Mouse (Mus musculus) hindbrain, embryonic 14.5 days (tissue): ENCODE data around the gene Igfbpl1. TPM values are rescaled to one million over a fixed set of nuclear protein-coding genes. Genes with fewer than 3 reads are reported as not detected.

Experiments used
- ATAC-seq: fragments of 200-750 bp; cut with Nextera tagmentation; 2 replicates; pipeline ENCODE4 v1.8.0; 2017; ENCODE audit warnings: moderate number of reproducible peaks, mild to moderate bottlenecking, moderate TSS enrichment, moderate library complexity; ENCODE audit not compliant: low FRiP score
- DNase-seq: peaks from one replicate; pipeline ENCODE4 v3.0.0-alpha.2; 2015; ENCODE audit warnings: low spot score
- H3K27ac ChIP-seq: fragments of 300-500 bp; sonication (generic); 2 replicates; pipeline ENCODE4 v1.5.1; 2014; ENCODE audit warnings: mild to moderate bottlenecking, moderate library complexity
- H3K27me3 ChIP-seq: fragments of 300-500 bp; sonication (generic); 2 replicates; pipeline ENCODE4 v1.6.1; 2014; ENCODE audit warnings: mild to moderate bottlenecking, low read length, mixed read lengths; ENCODE audit not compliant: control insufficient read depth, insufficient read depth
- H3K36me3 ChIP-seq: fragments of 300-500 bp; sonication (generic); replicated peaks from 2 replicates; pipeline ENCODE4 v1.6.1; 2014; ENCODE audit not compliant: control insufficient read depth, insufficient read depth
- H3K4me1 ChIP-seq: fragments of 300-500 bp; sonication (generic); replicated peaks from 2 replicates; pipeline ENCODE4 v1.6.1; 2014; ENCODE audit warnings: antibody characterized with exemption, low read length, mixed read lengths; ENCODE audit not compliant: control insufficient read depth, insufficient read depth
- H3K4me2 ChIP-seq: fragments of 300-500 bp; sonication (generic); replicated peaks from 2 replicates; pipeline ENCODE4 v1.6.1; 2014; ENCODE audit warnings: mild to moderate bottlenecking, moderate library complexity
- H3K4me3 ChIP-seq: fragments of 300-500 bp; sonication (generic); replicated peaks from 2 replicates; pipeline ENCODE4 v1.5.1; 2014; ENCODE audit warnings: mild to moderate bottlenecking, low read length
- H3K9ac ChIP-seq: fragments of 300-500 bp; sonication (generic); 2 replicates; pipeline ENCODE4 v1.6.1; 2014
- H3K9me3 ChIP-seq: fragments of 300-500 bp; sonication (generic); 2 replicates; pipeline ENCODE4 v1.6.1; 2016; ENCODE audit warnings: low read length; ENCODE audit not compliant: control insufficient read depth
- WGBS: fragments of 180-500 bp; shearing (Covaris S2); extraction: QIAGEN DNeasy Blood & Tissue Kit; methylation state at CpG from one replicate; pipeline ENCODE4 v1.1.7; 2014; 5-methylcytosine and 5-hydroxymethylcytosine counted together
- polyA plus RNA-seq: library from polyadenylated mRNA; unstranded; fragments of >200 nt; fragmentation: Nextera tagmentation; extraction: Ambion mirVana; gene quantifications from 2 replicates; pipeline ENCODE4 v1.2.1, GENCODE M21; 2014

Gene Igfbpl1
- polyA plus RNA-seq, 1 experiment from 2014 or later: 60.9 TPM

GRCm38 (mm10) chr4:45824049-45824760 is 2.5 kb downstream of the Igfbpl1 start:
- no peaks in the 10 kb centered on the region for H3K9me3 ChIP-seq
- H3K4me3 ChIP-seq: peak overlapping the region; percentile 61
- peaks cover 38% of the 10 kb centered on the region for H3K4me1 ChIP-seq
- H3K27ac ChIP-seq: peak overlapping the region; percentile 92
- H3K9ac ChIP-seq: peak overlapping the region; percentile 82
- peak; percentile 58 for DNase-seq
- 7% methylated on average over 10 of the region's 10 CpGs for WGBS
- ATAC-seq: peak; percentile 44
- peaks cover 25% of the 10 kb centered on the region; the same call in 1 of the 2 replicates for H3K27me3 ChIP-seq
- H3K4me2 ChIP-seq: peak overlapping the region; percentile 72
- H3K36me3 ChIP-seq: no peaks in the 10 kb centered on the region

GRCm38 (mm10) chr4:45822781-45823575 is 3.7 kb downstream of the Igfbpl1 start:
- no peaks in the 10 kb centered on the region for H3K9me3 ChIP-seq
- peaks cover 23% of the 10 kb centered on the region; the same call in 1 of the 2 replicates for H3K27me3 ChIP-seq
- peak overlapping the region; percentile 92 for H3K27ac ChIP-seq
- DNase-seq: peak; percentile 75
- H3K4me1 ChIP-seq: peaks cover 49% of the 10 kb centered on the region
- no peaks in the 10 kb centered on the region for H3K36me3 ChIP-seq
- peak overlapping the region; percentile 72 for H3K4me2 ChIP-seq
- peak overlapping the region; percentile 61 for H3K4me3 ChIP-seq
- ATAC-seq: no peak
- H3K9ac ChIP-seq: peak overlapping the region; percentile 82
- WGBS: 9% methylated on average over 11 of the region's 11 CpGs

- WGBS: 26% methylated on average over 3 of the region's 3 CpGs
Observed at GRCm38 (mm10) chr4:45821995-45822394, 4.7 kb downstream of the Igfbpl1 start.

GRCm38 (mm10) chr4:45820074-45820830 is 6.5 kb downstream of the Igfbpl1 start:
- 41% methylated on average over 8 of the region's 8 CpGs for WGBS
- no peaks in the 10 kb centered on the region for H3K27me3 ChIP-seq
- H3K9ac ChIP-seq: peak overlapping the region; percentile 52
- no peaks in the 10 kb centered on the region for H3K36me3 ChIP-seq
- H3K4me2 ChIP-seq: peak overlapping the region; percentile 38
- peaks cover 56% of the 10 kb centered on the region for H3K4me1 ChIP-seq
- H3K27ac ChIP-seq: peak overlapping the region; percentile 94
- DNase-seq: peak; percentile 83
- no peak for ATAC-seq
- H3K9me3 ChIP-seq: no peaks in the 10 kb centered on the region
- 0 out of 2 replicates have a peak overlapping the region, but pooled peaks have one; percentile 5 for H3K4me3 ChIP-seq

More at GRCm38 (mm10) chr4:45821995-45822394, 4.7 kb downstream of the Igfbpl1 start:
- DNase-seq: no peak
- peaks cover 53% of the 10 kb centered on the region for H3K4me1 ChIP-seq
- H3K36me3 ChIP-seq: no peaks in the 10 kb centered on the region
- H3K9me3 ChIP-seq: no peaks in the 10 kb centered on the region
- no peak for ATAC-seq
- H3K27ac ChIP-seq: 0 out of 2 replicates have a peak overlapping the region, but pooled peaks have one; percentile 92
- H3K4me2 ChIP-seq: no peak overlapping the region
- peaks cover 13% of the 10 kb centered on the region; the same call in 1 of the 2 replicates for H3K27me3 ChIP-seq
- H3K4me3 ChIP-seq: no peak overlapping the region
- H3K9ac ChIP-seq: no peak overlapping the region

- Histone ChIP-seq H3K4me2 (peak overlapping the region; percentile 38), H3K36me3 (peaks cover 5% of the 10 kb centered on the region), H3K9me3 (no peaks in the 10 kb centered on the region), H3K4me3 (peak overlapping the region; percentile 5; the same call in 1 of the 2 replicates), H3K9ac (peak overlapping the region; percentile 52), H3K27me3 (no peaks in the 10 kb centered on the region), H3K27ac (peak overlapping the region; percentile 94), H3K4me1 (peaks cover 53% of the 10 kb centered on the region)
- ATAC-seq (peak; percentile 71), DNase-seq (peak; percentile 68)
- WGBS: under 1% methylated on average over 17 of the region's 17 CpGs
Observed at GRCm38 (mm10) chr4:45819208-45819931, 7.4 kb downstream of the Igfbpl1 start.

GRCm38 (mm10) chr4:45818814-45819207 is 7.9 kb downstream of the Igfbpl1 start:
- Histone ChIP-seq H3K4me3 (0 out of 2 replicates have a peak overlapping the region, but pooled peaks have one; percentile 5), H3K4me2 (peak overlapping the region; percentile 38), H3K27me3 (no peaks in the 10 kb centered on the region), H3K27ac (peak overlapping the region; percentile 94), H3K36me3 (peaks cover 11% of the 10 kb centered on the region), H3K4me1 (peaks cover 48% of the 10 kb centered on the region), H3K9me3 (no peaks in the 10 kb centered on the region), H3K9ac (peak overlapping the region; percentile 52)
- peak; percentile 32 for ATAC-seq
- WGBS: 5% methylated on average over 4 of the region's 4 CpGs
- no peak for DNase-seq

GRCm38 (mm10) chr4:45815542-45815941 is 11.2 kb downstream of the Igfbpl1 start:
- H3K9ac ChIP-seq: no peak overlapping the region
- H3K4me3 ChIP-seq: no peak overlapping the region
- H3K27ac ChIP-seq: no peak overlapping the region
- DNase-seq (peak; percentile 71), ATAC-seq (no peak)
- H3K9me3 ChIP-seq: no peaks in the 10 kb centered on the region
- H3K36me3 ChIP-seq: peaks cover 30% of the 10 kb centered on the region
- WGBS: 20% methylated on average over 7 of the region's 7 CpGs
- H3K4me2 ChIP-seq: no peak overlapping the region
- peaks cover 32% of the 10 kb centered on the region for H3K4me1 ChIP-seq
- H3K27me3 ChIP-seq: no peaks in the 10 kb centered on the region

GRCm38 (mm10) chr4:45811250-45811649 is 15.5 kb downstream of the Igfbpl1 start:
- no peak for DNase-seq
- H3K27me3 ChIP-seq: no peaks in the 10 kb centered on the region
- no peak overlapping the region for H3K27ac ChIP-seq
- WGBS: 9% methylated on average over 8 of the region's 8 CpGs
- no peak overlapping the region for H3K4me3 ChIP-seq
- peaks cover 45% of the 10 kb centered on the region for H3K36me3 ChIP-seq
- H3K4me1 ChIP-seq: 0 out of 2 replicates have a peak, but pooled peaks cover 3% of the 10 kb centered on the region
- H3K9me3 ChIP-seq: no peaks in the 10 kb centered on the region
- no peak overlapping the region for H3K4me2 ChIP-seq
- H3K9ac ChIP-seq: no peak overlapping the region
- no peak for ATAC-seq
